Mouse (Mus musculus): ENCODE data around the gene Six3.
A peak's percentile ranks its signal among the peaks of the same experiment; 100 is the strongest.

Six3 gene

DNA sequence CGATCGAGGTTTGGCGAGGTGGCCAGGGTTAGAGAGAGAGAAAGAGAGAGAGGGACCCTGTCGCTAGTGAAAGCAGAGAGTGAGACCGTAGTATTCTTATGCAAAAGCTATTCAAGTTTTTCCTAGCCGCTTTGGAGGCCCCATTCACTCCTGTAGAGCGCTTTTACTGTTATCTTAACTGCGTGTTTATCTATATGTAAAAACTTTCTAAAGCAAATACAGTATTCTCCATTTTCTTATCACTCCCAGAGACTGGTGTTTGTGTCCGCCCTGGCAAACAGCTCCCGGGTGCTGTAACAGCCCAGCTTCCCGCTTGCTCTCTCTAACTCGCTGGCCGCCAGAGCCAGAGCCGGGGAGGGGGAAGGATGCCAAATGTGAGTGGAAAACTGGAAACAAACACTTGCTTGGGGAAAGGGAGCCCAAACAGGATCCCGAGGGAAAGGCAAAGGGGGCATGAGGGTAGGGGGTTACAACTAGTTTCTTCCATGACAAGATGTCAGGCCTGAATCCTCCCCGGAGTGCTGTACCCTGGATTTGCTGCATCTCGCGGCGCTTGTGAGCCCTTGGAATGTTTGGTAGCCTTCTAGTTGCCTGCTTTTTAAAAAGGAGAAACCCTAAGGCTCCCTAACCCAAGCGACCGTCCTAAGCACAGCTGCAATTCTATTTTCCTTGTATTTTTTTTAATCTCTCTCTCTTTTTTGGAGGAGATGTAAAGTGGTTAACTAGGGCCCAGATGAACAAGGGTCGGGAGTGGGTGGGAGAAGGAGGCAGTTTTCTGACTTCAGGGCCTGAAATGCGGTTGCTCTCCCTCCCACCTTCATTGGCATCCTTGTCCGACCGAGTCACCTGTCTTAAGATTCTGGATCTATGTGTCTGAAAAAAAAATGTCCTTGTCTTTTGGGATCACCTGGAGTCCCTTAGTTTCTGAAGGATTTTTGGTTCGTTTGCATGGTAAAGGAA lies 11.9 kb downstream of the Six3 start:
- peak in 1 of 2 experiments; percentile 45 for DNase-seq (ENCODE audit: low spot score in 2 of 2)

GRCm38 (mm10) chr17:85626091-85626860 lies 12.9 kb downstream of the Six3 start:
- DNase-seq (ENCODE audit: low spot score in 2 of 2) = no peak

DNA sequence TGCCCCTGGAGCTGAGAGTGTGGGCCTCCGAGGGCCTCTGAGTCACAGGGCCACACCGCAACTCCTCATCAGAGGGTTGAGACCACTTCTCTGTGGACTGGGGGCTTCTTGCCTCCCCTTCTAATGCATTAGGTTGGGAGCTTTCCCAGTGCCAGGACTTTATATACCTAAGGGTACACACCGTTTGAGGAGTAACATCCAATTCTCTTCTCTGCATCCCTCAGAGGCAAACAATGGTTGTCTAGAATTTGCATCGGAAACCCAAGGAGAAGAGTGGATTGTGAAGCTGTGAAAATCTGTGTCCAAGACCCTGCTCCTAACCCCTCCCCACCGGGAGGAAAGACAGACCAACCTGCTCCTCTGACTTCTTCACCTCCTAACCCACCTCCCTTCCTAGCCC lies 14.3 kb downstream of the Six3 start:
- DNase-seq (ENCODE audit: low spot score in 2 of 2) = no peak

DNA sequence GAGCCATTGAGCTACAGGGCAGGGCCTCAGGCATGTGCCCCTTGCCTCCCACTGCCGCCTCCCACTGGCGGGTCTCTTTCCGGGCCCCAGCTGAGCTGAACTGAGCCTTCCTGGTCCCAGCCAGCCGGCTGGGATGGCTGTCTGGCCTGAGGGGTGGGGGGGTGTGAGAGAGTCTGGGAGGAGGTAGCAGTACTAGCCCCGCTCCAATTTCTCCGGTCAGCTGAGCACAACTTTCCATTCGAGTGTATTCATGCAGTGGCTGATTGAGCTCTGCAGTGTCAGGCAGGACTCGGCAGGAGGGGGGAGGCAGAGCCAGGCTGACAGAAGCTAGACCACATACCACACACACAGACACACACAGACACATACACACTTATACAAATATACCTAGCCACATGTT lies 15.4 kb downstream of the Six3 start:
- DNase-seq (ENCODE audit: low spot score in 2 of 2) = no peak

GRCm38 (mm10) chr17:85629396-85629795 lies 16.0 kb downstream of the Six3 start:
- no peak for DNase-seq (ENCODE audit: low spot score in 2 of 2)

GRCm38 (mm10) chr17:85630296-85631050 lies 17.1 kb downstream of the Six3 start:
- DNase-seq (ENCODE audit: low spot score in 2 of 2) = peak in 1 of 2 experiments; percentile 7

DNA sequence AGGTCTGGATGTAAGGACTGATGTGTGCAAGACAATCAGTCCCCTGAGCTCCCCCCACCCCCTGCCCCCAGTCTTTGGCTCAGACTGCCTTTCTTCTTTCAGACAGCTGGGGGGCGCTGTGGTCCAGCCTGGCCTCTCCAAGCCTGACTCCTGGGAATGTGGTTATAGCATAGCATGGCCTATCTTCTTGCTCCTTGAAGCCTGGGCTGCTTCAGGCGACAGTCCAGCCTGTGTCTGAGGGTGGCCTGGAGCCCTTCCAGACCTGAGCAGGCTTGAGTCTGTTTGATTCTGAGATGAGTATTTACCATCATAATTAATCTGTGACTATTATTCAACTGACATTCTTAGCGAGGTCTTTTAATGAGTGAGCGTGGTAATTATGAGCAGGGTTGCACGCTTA lies 17.7 kb downstream of the Six3 start:
- no peak for DNase-seq (ENCODE audit: low spot score in 2 of 2)

DNA sequence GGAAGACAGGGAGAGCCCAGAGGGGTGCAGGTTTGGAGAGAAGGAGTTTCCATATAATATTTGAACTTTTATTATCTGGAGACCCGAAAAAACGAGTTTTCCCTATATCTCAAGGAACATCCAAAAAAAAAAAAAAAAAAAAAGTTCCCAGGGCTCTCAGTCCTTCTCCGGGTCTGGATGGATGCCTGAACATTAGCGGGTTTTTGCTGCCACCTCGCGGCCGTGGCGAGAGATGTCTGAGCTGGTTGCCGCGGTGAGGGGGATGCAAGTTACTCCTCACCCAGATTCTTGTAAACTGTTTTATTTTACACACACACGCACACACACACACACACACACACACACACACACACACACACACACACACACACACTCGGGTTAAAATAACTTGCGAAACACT lies 20.2 kb downstream of the Six3 start:
- DNase-seq (ENCODE audit: low spot score in 2 of 2) = peak; percentile 81 to 92

GRCm38 (mm10) chr17:85637876-85638275 lies 24.5 kb downstream of the Six3 start:
- DNase-seq (ENCODE audit: low spot score in 2 of 2) = no peak

- DNase-seq (ENCODE audit: low spot score in 2 of 2) = no peak
Measured at GRCm38 (mm10) chr17:85645312-85645711, 31.9 kb downstream of the Six3 start.

DNA sequence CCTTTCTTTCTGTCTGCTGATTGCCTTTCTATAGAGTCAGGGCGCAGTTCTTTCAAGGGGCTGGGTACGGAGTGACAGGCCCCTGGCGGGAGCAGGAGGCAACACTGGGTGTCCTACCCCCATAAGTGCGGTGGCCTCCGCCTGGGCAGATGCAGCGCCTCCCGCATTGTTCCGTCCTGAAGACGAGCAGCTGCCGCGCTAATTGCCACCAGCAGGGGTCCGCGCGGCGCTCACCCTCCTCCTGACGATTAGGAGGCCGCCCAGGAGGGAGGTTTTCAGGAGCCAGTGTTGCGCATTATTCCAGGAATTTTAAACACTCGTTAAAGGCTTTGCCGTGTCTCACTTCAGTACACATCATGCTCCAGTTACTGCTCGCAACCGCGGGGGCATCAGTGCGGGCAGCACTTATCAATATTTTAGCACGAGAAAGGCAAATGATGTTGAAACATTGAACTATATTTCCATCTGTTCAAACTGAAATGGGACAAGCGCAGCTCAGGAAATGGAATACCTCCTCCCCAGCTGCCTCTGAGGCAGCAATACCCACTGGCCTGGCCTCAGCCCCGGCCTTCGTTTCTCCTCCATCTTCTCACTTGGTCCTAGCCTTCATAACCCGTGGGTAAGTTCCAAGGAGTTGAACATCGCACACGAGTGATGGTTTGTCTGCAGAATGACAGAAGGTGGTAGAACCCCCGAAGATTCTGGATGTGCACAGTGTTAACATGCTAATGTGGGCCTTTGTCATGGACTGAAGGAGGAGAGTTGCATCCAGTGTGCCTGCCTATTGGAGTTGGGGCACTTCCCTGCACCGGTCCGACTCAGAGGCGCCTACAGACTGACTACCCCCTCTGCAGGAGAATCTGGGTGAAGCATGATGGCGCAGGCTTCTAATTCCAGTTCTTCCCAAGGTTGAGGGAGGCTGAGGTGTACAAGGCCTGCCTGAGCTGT lies 32.6 kb downstream of the Six3 start:
- DNase-seq (ENCODE audit: low spot score in 2 of 2) = peak in 1 of 2 experiments; percentile 62

GRCm38 (mm10) chr17:85660016-85660415 lies 46.6 kb downstream of the Six3 start:
- no peak for DNase-seq (ENCODE audit: low spot score in 2 of 2)

- DNase-seq (ENCODE audit: low spot score in 2 of 2) = no peak
Measured at GRCm38 (mm10) chr17:85661521-85661920, 48.1 kb downstream of the Six3 start.

DNA sequence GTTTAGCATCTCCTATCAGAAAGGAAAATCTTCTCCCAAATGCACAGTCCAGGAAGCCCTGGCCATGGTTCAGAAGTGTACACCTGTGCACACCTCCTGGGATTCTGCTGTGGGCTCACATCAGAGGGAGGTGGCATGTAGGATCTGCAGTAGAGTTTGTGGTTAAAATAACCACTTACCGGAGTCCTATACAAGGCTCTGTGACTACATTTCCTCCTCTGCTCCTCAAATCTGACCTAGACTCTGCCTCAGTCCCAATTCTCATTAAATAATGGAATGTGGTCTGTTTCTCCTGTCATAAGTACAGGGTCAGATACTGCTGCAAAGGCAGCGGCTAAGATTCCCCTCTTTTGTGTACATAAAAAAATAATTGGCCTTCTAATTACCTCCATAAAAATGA lies 50.8 kb downstream of the Six3 start:
- DNase-seq (ENCODE audit: low spot score in 2 of 2) = no peak

DNA sequence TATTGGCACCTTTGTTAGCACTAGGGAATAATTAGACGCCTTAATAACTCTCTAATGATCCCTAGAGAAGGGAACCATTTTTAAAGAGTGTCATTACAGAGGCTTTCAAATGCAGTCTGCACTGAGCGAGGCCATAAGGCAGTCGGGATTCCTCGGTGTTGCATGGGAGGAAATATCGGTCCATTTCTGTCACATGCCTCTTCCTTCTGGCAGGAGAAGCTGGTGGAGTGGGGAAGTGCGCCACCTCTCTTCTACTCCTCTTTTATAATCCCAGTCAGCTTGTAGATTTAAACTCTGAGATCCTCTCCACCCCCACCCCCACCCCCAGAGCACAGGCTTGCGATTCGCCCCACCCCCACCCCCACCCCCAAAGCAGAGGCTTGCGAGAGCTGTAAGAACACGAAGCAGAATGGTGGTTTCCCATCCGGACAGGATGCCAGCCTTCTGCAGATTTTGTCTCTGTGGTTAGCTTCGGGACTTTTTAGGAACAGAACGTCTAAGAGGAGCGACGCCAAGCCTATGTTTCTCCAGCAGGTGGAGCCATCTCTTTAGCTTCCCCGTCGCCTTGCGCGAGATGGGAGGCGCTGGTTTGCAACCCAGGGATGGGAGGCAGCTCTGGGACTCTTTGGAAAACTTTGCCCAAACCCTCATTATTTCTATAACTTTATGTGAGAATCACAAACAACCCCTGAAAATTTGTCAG lies 51.4 kb downstream of the Six3 start:
- peak; percentile 82 to 87 for DNase-seq (ENCODE audit: low spot score in 2 of 2)

Data from right cerebral cortex, postnatal 10 days (tissue).